ENCODE assay signal across 15 mouse cellular contexts in genomic region chr3:35721818-35722446, GRCm38 (mm10). TPM values are rescaled to one million over a fixed set of nuclear protein-coding genes. Genes with fewer than 3 reads are reported as not detected.
DNase-seq lines count a peak whose midpoint lies in the region; ATAC-seq and TF ChIP-seq lines count a peak whose summit lies in the region.
"Had no signal": no experiment of that assay in that cellular context is flagged by ENCODE, and none has a peak within 500 bp of the region (broad histone marks: within the 10 kb centered on the region; RNA-seq: fewer than 3 reads in every experiment).

No protein-coding gene starts in this region.

- no peaks in the 10 kb centered on the region for H3K9me3 ChIP-seq in lung, postnatal 0 days (ENCODE audit: low read length)
- no peaks in the 10 kb centered on the region for H3K9me3 ChIP-seq in forebrain, embryonic 12.5 days
- H3K9me3 ChIP-seq in liver, embryonic 12.5 days (replicated peaks): no peaks in the 10 kb centered on the region
- H3K9me3 ChIP-seq: heart, embryonic 10.5 days; hindbrain, embryonic 10.5 days had no signal

- H3K36me3 ChIP-seq in lung, postnatal 0 days (ENCODE audit: insufficient read depth, low read length): no peaks in the 10 kb centered on the region
- no peaks in the 10 kb centered on the region for H3K36me3 ChIP-seq in forebrain, embryonic 12.5 days (replicated peaks)
- no peaks in the 10 kb centered on the region for H3K36me3 ChIP-seq in liver, embryonic 12.5 days
- H3K36me3 ChIP-seq: heart, embryonic 10.5 days; hindbrain, embryonic 10.5 days had no signal

- ATAC-seq in lung, postnatal 0 days: no peak
- peak; percentile 35; the same call in 1 of the 2 replicates for ATAC-seq in megakaryocyte progenitor cell, adult 5-6 weeks (replicated peaks; ENCODE audit: poor library complexity)
- ATAC-seq in forebrain, embryonic 12.5 days (ENCODE audit: low FRiP score): no peak
- ATAC-seq in liver, embryonic 12.5 days: no peak

- peak; percentile 8 for DNase-seq in lung, postnatal 0 days (ENCODE audit: low spot score)
- no peak for DNase-seq in lung, postnatal 14 days
- DNase-seq in T-cell, adult 2 months (ENCODE audit: low spot score): peak; percentile 55
- DNase-seq in thymus, postnatal 25 days: peak; percentile 48
- DNase-seq in cerebellum, postnatal 4 days (ENCODE audit: low spot score in 2 of 2): no peak
- DNase-seq: adrenal gland, adult 8-10 months; kidney, postnatal 10 days; right cerebral cortex, postnatal 25 days had no signal

- H3K9ac ChIP-seq in lung, postnatal 0 days (replicated peaks; ENCODE audit: low read depth): no peak overlapping the region
- no peak overlapping the region for H3K9ac ChIP-seq in forebrain, embryonic 12.5 days
- H3K9ac ChIP-seq in liver, embryonic 12.5 days: no peak overlapping the region

- no peaks in the 10 kb centered on the region for H3K27me3 ChIP-seq in lung, postnatal 0 days (replicated peaks; ENCODE audit: insufficient read depth, low read length)
- H3K27me3 ChIP-seq in forebrain, embryonic 12.5 days: no peaks in the 10 kb centered on the region
- H3K27me3 ChIP-seq in liver, embryonic 12.5 days (replicated peaks): no peaks in the 10 kb centered on the region

- WGBS in lung, postnatal 0 days: 62% methylated on average over 4 of the region's 4 CpGs
- 85% methylated on average over 4 of the region's 4 CpGs for WGBS in forebrain, embryonic 12.5 days
- 66% methylated on average over 4 of the region's 4 CpGs for WGBS in liver, embryonic 12.5 days (ENCODE audit: insufficient replicate concordance)

- TF ChIP-seq EP300 in lung, postnatal 0 days (IDR thresholded peaks at IDR 0.05): no peak

- H3K4me3 ChIP-seq in lung, postnatal 0 days (ENCODE audit: low read depth, low read length): no peak overlapping the region
- no peak overlapping the region for H3K4me3 ChIP-seq in forebrain, embryonic 12.5 days (replicated peaks)
- H3K4me3 ChIP-seq in liver, embryonic 12.5 days: no peak overlapping the region
- H3K4me3 ChIP-seq: erythroblast, embryonic 14.5 days; heart, embryonic 10.5 days; hindbrain, embryonic 10.5 days had no signal

- no peaks in the 10 kb centered on the region for H3K4me1 ChIP-seq in lung, postnatal 0 days (ENCODE audit: insufficient read depth, low read depth, low read length)
- H3K4me1 ChIP-seq in forebrain, embryonic 12.5 days: no peaks in the 10 kb centered on the region
- H3K4me1 ChIP-seq in liver, embryonic 12.5 days: peaks cover 14% of the 10 kb centered on the region
- H3K4me1 ChIP-seq: heart, embryonic 10.5 days; hindbrain, embryonic 10.5 days had no signal

- no peak overlapping the region for H3K4me2 ChIP-seq in lung, postnatal 0 days (replicated peaks; ENCODE audit: low read depth, low read length)
- H3K4me2 ChIP-seq in forebrain, embryonic 12.5 days: no peak overlapping the region
- H3K4me2 ChIP-seq in liver, embryonic 12.5 days: no peak overlapping the region

- peak overlapping the region; percentile 26; the same call in 1 of the 2 replicates for H3K27ac ChIP-seq in lung, postnatal 0 days (ENCODE audit: low read length)
- H3K27ac ChIP-seq in forebrain, embryonic 12.5 days: no peak overlapping the region
- no peak overlapping the region for H3K27ac ChIP-seq in liver, embryonic 12.5 days
- H3K27ac ChIP-seq: heart, embryonic 10.5 days; hindbrain, embryonic 10.5 days; macrophage had no signal

- no peak for TF ChIP-seq CTCF in lung, postnatal 0 days (IDR thresholded peaks at IDR 0.05)

RNA-seq across cellular contexts. Expression of gene Atp11b, which starts 32.0 kb away (rescaled TPM):
- 18.0 and 20.4 TPM in 2 replicates for polyA plus RNA-seq in lung, postnatal 0 days (2015; fragmentation: Nextera tagmentation; extraction: Ambion mirVana)
- total RNA-seq in megakaryocyte progenitor cell, adult 5-6 weeks (2015): 218 and 248 TPM in 2 replicates
- 110 and 139 TPM in 2 replicates for total RNA-seq in megakaryocyte progenitor cell, adult 5-6 weeks (2017)
- polyA plus RNA-seq in forebrain, embryonic 12.5 days (2016; fragmentation: Nextera tagmentation; extraction: Ambion mirVana): 29.0 and 34.0 TPM in 2 replicates
- polyA plus RNA-seq in liver, embryonic 12.5 days (2016; fragmentation: Nextera tagmentation; extraction: Ambion mirVana): 27.8 and 28.5 TPM in 2 replicates

Comparison
In these comparisons a context has a peak if more than half of its experiments do, and no peak if none do; other contexts are left out.
1. DNase-seq: peak in lung, postnatal 0 days (single experiment), T-cell, adult 2 months (single experiment) and thymus, postnatal 25 days (single experiment); none in lung, postnatal 14 days (single experiment) and cerebellum, postnatal 4 days (0 of 2).